Mouse (Mus musculus) megakaryocyte, embryonic 14.5 days (primary cell): ENCODE data around the gene Psen2. TPM values are rescaled to one million over a fixed set of nuclear protein-coding genes. Genes with fewer than 3 reads are reported as not detected.

Source experiments
- H3K27me3 ChIP-seq: replicated peaks from 2 replicates; pipeline ENCODE3; 2012; ENCODE audit warnings: inconsistent platforms
- H3K36me3 ChIP-seq: replicated peaks from 2 replicates; pipeline ENCODE3; 2012; ENCODE audit warnings: low read length, inconsistent platforms, mixed read lengths
- H3K4me1 ChIP-seq: 2 replicates; pipeline ENCODE4 v1.6.1; 2012; ENCODE audit warnings: inconsistent platforms
- H3K4me3 ChIP-seq: replicated peaks from 2 replicates; pipeline ENCODE3; 2012; ENCODE audit warnings: moderate library complexity, mild to moderate bottlenecking, inconsistent platforms
- H3K9me3 ChIP-seq: 2 replicates; pipeline ENCODE4 v1.6.1; 2012; ENCODE audit warnings: inconsistent platforms
- FLI1 ChIP-seq: IDR thresholded peaks from 2 replicates; pipeline ENCODE4 v1.6.1; 2012; ENCODE audit warnings: low read length, inconsistent platforms, mixed read lengths
- GATA1 ChIP-seq: IDR thresholded peaks from 3 replicates; pipeline ENCODE4 v1.6.1; 2012; ENCODE audit warnings: mixed read lengths, low read length, inconsistent platforms, borderline replicate concordance
- polyA plus RNA-seq: library from polyadenylated mRNA; stranded (reverse); fragments of >175 nt; gene quantifications from 2 replicates; pipeline ENCODE4 v1.2.3, GENCODE M21; 2012; ENCODE audit warnings: low replicate concordance; ENCODE audit not compliant: insufficient read depth

The Psen2 gene
- 36.6 and 38.6 TPM in 2 replicates for polyA plus RNA-seq

DNA sequence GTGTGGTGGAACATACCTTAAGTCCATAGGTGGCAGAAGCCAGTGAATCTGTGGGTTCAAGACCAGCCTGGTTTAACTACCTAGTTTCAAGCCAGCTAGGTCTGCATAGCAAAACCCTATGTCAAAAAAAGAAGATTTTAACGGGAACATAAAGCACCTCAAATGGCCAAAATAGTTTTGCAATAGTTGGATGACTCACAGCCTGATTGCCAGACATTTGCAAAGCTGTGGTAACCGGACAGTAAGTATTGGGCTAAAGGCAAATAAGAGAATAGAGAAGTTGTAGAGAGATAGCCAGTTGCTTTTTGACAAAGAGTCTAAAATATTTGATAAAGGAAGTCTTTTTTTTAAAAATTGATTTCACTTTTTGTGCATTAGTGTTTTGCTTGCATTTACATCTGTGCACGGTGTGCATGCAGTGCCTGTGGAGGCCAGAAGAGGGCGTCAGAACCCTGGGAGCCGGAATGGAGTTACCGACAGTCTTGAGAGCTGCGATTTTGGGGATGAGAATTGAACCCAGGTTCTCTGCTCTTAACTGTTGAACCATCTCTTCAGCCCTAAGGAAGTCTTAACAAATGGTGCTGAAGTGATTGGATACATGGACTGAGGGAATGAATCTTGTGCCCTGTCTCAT lies at the start of gene Psen2:
Psen2 (minus strand) TSS at position 75 of the 634 bp plus-strand sequence.
- Histone ChIP-seq H3K9me3 (peaks cover 3% of the 10 kb centered on the region; the same call in 1 of the 2 replicates), H3K27me3 (no peaks in the 10 kb centered on the region), H3K36me3 (peaks cover 14% of the 10 kb centered on the region), H3K4me1 (peaks cover 88% of the 10 kb centered on the region), H3K4me3 (peak within 1 kb of the TSS; percentile 70)
- no peak for TF ChIP-seq GATA1
- TF ChIP-seq FLI1 = no peak

DNA sequence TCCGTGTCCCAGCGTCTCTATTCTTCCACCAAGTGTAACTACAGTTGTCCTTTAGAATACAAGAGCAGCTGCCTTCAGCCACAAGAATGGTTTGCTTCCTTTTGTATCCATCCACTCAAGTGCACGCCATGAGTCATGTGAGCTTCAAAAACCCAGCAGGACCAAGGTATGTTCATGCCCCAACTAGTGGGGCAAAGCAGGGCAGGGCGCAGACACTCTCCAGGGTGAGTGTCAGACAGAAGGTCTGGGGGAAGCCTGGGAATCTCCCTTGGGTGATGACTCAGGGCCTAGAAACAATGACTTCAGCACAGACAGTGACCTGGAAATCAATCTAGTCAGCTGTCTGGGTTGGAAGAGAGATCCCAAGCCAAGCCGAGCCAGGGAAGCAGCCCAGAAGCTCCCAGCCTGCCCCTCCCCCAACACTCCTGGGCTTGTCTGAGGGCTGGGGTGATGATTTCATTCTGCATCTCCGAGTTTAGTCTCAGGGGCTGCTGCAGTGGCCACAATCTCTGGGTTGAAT lies 49.6 kb upstream of the Psen2 start:
- Histone ChIP-seq H3K4me3 (no peak overlapping the region), H3K4me1 (peaks cover 77% of the 10 kb centered on the region), H3K27me3 (no peaks in the 10 kb centered on the region), H3K36me3 (no peaks in the 10 kb centered on the region), H3K9me3 (no peaks in the 10 kb centered on the region)
- TF ChIP-seq FLI1 (no peak), GATA1 (no peak)

DNA sequence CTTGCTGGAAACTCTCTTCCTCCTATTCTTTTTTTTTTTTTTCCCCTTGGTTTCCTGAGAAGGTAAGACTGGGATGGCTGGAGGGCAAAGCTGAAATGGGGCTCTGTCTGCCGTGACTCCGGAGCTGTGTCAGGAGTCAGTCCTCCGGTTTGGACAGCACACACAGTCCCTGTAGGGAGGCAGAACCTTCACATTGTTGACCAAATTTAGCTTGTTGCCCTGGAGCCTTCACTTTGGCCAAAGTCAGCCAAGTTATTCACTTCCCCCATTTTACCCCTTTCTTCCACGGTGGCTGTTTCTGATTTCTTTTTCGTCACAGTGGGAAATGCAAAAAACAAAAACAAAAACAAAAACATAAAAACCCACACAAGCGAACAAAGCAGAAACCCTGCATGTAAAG lies 49.0 kb upstream of the Psen2 start:
- H3K27me3 ChIP-seq = no peaks in the 10 kb centered on the region
- no peaks in the 10 kb centered on the region for H3K9me3 ChIP-seq
- no peaks in the 10 kb centered on the region for H3K36me3 ChIP-seq
- no peak overlapping the region for H3K4me3 ChIP-seq
- TF ChIP-seq GATA1 (no peak), FLI1 (no peak)
- peaks cover 77% of the 10 kb centered on the region for H3K4me1 ChIP-seq

DNA sequence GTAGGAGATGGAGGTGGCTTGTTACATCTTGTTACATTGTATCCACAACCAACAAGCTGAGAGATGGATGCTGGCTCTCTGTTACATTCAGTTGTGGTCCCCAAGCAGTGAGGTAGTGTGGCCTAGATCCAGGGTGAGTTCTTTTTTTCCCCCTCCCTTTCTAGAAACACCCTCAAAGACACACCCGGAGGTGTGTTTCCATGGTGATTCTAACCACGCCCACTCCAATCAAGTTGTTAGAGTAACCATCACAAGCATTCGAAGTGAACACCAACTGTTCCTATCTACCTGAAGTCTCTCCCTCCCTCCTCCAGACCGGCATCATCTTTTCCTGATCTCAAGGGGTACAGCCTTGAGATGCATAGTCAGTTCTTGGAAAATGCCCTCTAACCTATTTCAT lies 45.7 kb upstream of the Psen2 start:
- H3K36me3 ChIP-seq = no peaks in the 10 kb centered on the region
- TF ChIP-seq GATA1 = no peak
- no peak for TF ChIP-seq FLI1
- H3K9me3 ChIP-seq = no peaks in the 10 kb centered on the region
- H3K27me3 ChIP-seq = no peaks in the 10 kb centered on the region
- H3K4me3 ChIP-seq = no peak overlapping the region
- H3K4me1 ChIP-seq = peaks cover 75% of the 10 kb centered on the region

DNA sequence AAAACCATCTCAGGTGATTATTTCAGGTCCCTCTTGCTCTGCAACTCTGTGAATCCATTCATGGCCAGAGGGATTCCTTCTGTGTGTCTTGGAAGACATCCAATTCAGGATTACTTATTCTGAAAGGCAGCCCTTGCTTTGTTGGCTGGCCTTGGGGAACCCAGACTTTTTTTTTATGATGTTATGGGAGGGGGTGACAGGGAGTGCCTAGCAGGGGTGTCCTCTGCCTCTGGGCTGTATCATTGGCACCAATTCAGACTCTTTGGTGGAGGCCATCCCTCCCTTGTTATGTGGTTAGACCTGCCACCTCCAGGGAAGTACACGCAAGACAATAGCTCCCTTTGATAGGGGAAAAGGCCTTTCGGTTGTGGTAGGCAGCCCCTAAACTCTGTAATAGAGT lies 44.4 kb upstream of the Psen2 start:
- TF ChIP-seq GATA1 = no peak
- no peak for TF ChIP-seq FLI1
- Histone ChIP-seq H3K27me3 (no peaks in the 10 kb centered on the region), H3K4me3 (no peak overlapping the region), H3K4me1 (peaks cover 75% of the 10 kb centered on the region), H3K36me3 (no peaks in the 10 kb centered on the region), H3K9me3 (no peaks in the 10 kb centered on the region)

DNA sequence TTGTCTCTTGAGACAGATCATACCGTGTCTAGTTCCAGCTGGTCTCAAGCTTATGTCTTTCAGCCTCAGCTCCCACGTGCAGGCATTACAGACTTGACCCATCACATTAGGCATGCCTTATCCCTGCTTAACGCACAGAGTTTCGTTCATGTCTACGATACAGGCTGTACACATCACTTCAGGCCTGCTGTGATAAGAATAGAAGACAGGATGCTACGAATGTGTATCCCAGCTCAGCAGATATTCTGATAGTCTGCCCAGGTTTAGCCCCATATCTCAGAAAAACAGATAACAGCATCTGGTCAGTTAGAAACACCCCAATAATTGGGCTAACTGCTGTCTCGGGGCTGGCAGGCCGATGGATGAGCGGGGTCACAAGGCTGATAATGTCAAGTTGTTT lies 43.7 kb upstream of the Psen2 start:
- TF ChIP-seq FLI1 = no peak
- no peak for TF ChIP-seq GATA1
- Histone ChIP-seq H3K36me3 (no peaks in the 10 kb centered on the region), H3K9me3 (no peaks in the 10 kb centered on the region), H3K4me1 (peaks cover 75% of the 10 kb centered on the region), H3K4me3 (peak overlapping the region; percentile 11), H3K27me3 (no peaks in the 10 kb centered on the region)

DNA sequence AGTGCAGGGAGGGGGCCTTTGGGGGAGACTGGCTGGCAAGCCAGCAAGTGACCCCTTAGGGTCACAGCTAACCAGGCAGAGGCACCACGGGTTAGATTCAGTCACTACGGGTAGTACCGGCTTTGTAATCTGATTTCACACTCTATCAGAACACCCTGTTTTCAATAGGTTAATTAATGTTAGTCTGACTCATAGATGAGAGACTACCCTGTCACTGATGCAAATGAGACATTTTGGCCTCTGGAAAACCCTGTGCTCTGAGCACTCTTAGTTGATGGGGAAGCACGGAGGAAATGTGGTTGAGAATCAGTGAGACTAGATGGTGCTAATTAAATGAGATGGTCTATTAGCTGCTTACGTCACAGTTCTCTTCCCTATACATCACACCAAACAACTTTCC lies 40.4 kb upstream of the Psen2 start:
- no peak overlapping the region for H3K4me3 ChIP-seq
- TF ChIP-seq FLI1 = no peak
- no peak for TF ChIP-seq GATA1

DNA sequence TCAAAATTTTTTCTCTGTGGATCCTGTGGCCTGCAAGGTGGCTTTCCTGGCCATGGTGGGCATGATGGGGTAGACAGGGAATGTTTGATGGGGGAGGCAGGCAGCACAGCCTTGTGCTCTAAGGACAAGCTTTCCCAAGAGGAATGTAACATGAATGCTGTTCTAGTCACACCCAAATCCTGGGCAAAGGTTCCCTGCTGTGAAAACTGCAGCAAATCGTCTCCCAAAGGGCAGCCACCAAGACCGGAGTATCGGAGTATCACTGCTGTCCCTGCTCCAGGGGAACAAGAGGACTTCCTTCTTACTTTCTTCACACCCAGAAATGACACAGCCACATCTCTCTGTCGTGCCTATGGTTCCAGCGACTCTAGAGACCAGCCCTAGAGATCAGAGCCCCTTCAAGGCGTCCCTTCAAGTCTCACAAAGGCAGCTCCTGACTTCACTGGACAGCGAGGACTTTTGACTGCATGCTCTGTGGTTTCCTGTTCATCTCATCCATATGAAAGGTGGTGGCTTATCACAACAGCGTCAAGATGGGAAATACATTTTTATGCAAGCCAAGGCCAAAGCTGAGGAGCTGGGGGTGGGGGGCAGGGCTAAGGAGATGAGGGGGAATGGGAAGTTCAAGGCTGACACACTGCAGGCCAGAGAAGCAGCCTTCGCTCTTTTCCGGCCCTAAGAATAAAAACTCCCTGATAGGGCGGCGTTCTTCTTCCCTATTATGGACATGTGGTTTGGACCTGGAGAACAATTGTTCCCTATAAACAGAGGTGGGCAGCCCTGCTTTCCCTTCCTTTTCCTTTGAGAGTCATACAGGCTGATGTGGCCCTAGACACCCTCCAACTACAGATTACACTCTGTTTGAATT lies 39.2 kb upstream of the Psen2 start:
- Histone ChIP-seq H3K36me3 (no peaks in the 10 kb centered on the region), H3K9me3 (no peaks in the 10 kb centered on the region), H3K27me3 (no peaks in the 10 kb centered on the region), H3K4me1 (peaks cover 92% of the 10 kb centered on the region), H3K4me3 (peak overlapping the region; percentile 77)
- TF ChIP-seq GATA1 (no peak), FLI1 (no peak)

More for the DNA sequence above, 40.4 kb upstream of the Psen2 start:
- H3K4me1 ChIP-seq = peaks cover 92% of the 10 kb centered on the region
- H3K9me3 ChIP-seq = no peaks in the 10 kb centered on the region
- H3K36me3 ChIP-seq = no peaks in the 10 kb centered on the region
- H3K27me3 ChIP-seq = no peaks in the 10 kb centered on the region

DNA sequence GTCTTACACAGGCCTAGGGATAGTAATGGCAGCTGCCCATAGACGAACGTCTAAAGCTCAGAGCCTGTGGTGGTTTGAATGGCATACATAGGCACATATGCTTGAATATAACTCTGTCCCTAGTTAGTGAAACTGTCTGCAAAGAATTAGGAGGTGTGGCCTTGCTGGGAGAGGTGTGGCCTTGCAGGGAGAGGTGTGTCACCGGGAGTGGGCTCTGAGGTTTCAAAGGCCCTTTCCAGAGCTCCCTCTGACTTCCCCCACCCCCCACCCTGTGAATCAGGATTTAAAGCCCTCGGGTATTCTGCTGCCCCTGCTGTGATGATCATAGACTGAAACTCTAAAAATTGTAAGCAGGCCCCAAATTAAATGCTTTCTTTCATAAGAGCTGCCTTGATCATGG lies 37.8 kb upstream of the Psen2 start:
- peaks cover 93% of the 10 kb centered on the region for H3K4me1 ChIP-seq

DNA sequence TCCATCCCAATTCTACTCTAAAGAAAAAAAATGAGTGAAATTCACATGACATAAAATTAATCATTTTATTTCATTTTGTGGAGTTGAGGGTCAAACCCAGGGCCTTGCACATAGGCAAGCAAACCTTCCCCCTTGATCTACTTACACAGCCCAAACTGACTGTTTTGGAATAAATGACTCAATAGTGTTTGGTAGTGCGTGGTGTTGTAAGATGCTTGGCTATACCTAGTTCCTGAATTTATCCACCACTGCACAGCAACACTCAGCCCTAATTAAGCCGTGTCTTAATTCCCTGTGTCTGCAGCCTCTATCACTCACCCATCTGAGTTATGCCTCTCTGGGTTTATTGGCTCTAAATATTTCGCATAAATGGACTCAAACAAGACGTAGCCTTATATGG lies 37.1 kb upstream of the Psen2 start:
- Histone ChIP-seq H3K9me3 (no peaks in the 10 kb centered on the region), H3K36me3 (no peaks in the 10 kb centered on the region), H3K27me3 (no peaks in the 10 kb centered on the region), H3K4me1 (peaks cover 96% of the 10 kb centered on the region), H3K4me3 (no peak overlapping the region)
- no peak for TF ChIP-seq GATA1
- no peak for TF ChIP-seq FLI1

More for the DNA sequence above, 37.8 kb upstream of the Psen2 start:
- TF ChIP-seq FLI1 (no peak), GATA1 (no peak)
- Histone ChIP-seq H3K36me3 (no peaks in the 10 kb centered on the region), H3K27me3 (no peaks in the 10 kb centered on the region), H3K9me3 (no peaks in the 10 kb centered on the region), H3K4me3 (no peak overlapping the region)
